Mouse (Mus musculus) E14TG2a.4 (cell line): Measurements from ENCODE around the gene Tbc1d19.

Experiments
- CTCF ChIP-seq: conservative IDR thresholded peaks from 2 replicates; pipeline ENCODE4 v1.5.1; 2014; ENCODE audit warnings: low read length
- NANOG ChIP-seq: IDR thresholded peaks from 2 replicates; pipeline ENCODE4 v1.6.1; 2014; ENCODE audit warnings: borderline replicate concordance, low read length, mixed read lengths

DNA sequence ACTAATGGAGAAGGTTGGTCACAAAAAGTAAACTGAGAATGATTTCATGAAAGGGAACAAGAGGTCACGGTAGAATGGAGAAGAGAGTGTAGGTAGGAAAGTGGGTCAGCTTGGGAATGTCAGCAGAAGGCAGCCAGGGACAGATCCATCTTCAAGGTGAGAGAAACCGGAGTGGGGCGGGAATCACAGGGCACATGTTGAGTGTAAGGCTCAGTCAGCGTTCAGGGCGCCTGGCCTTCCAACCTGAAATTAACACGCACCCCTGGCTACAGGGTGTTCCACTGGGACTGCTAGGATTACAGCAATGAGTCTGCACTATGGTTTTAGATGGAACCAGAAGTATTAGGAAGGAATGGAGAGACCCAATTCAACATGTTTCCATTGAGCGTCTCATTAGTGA is 10.3 kb downstream of the Tbc1d19 start:
- TF ChIP-seq CTCF, result no peak
- TF ChIP-seq NANOG, result no peak
